Mouse (Mus musculus) small intestine, adult 2 months (tissue): ENCODE results near the gene Armc6. TPM values are rescaled to one million over a fixed set of nuclear protein-coding genes. Genes with fewer than 3 reads are reported as not detected.
A peak's percentile ranks its signal among the peaks of the same experiment; 100 is the strongest.
"Not testable (repeated sequence)": the region's sequence is repeated elsewhere in the genome, so short reads cannot be mapped to it uniquely, and the experiment has no call there.

Experiments
- H3K27ac ChIP-seq: fragments of 200-500 bp; 2 replicates; pipeline ENCODE4 v1.5.1; 2012; ENCODE audit warnings: low read depth, low read length, control low read depth, inconsistent platforms; ENCODE audit not compliant: insufficient read depth
- H3K27me3 ChIP-seq: fragments of 200-500 bp; 2 replicates; pipeline ENCODE4 v1.6.1; 2012; ENCODE audit warnings: mild to moderate bottlenecking, moderate library complexity, low read length, inconsistent platforms; ENCODE audit not compliant: control insufficient read depth, insufficient read depth
- H3K36me3 ChIP-seq: fragments of 200-500 bp; 2 replicates; pipeline ENCODE4 v1.6.1; 2012; ENCODE audit warnings: mild to moderate bottlenecking, low read length, control low read depth, inconsistent platforms; ENCODE audit not compliant: control insufficient read depth, insufficient read depth
- H3K4me1 ChIP-seq: fragments of 200-500 bp; 2 replicates; pipeline ENCODE4 v1.6.1; 2012; ENCODE audit warnings: low read length, inconsistent platforms, mixed read lengths; ENCODE audit not compliant: control insufficient read depth, insufficient read depth, insufficient read length
- H3K4me3 ChIP-seq: fragments of 200-500 bp; 2 replicates; pipeline ENCODE4 v1.5.1; 2012; ENCODE audit warnings: low read depth, mild to moderate bottlenecking, control low read depth, inconsistent platforms, low read length, moderate library complexity
- CTCF ChIP-seq: fragments of 200-500 bp; IDR thresholded peaks from 2 replicates; pipeline ENCODE4 v1.5.1; 2012; ENCODE audit warnings: low read depth, mild to moderate bottlenecking, control low read depth, inconsistent platforms, low read length, moderate library complexity, mixed read lengths; ENCODE audit not compliant: insufficient replicate concordance, insufficient read length; ENCODE audit errors: extremely low read depth
- POLR2A ChIP-seq: fragments of 200-500 bp; IDR thresholded peaks from 2 replicates; pipeline ENCODE4 v1.6.1; 2012; ENCODE audit warnings: low read depth, mild to moderate bottlenecking, control low read depth, inconsistent platforms, low read length, moderate library complexity
- WGBS: fragments of 180-500 bp; shearing (Covaris S2); methylation state at CpG from one replicate; pipeline ENCODE4 v1.1.7; 2018; 5-methylcytosine and 5-hydroxymethylcytosine counted together
- polyA plus RNA-seq: library from polyadenylated mRNA; depleted of rRNA; stranded (reverse); fragments of >200 nt; gene quantifications from 2 replicates; pipeline ENCODE4 v1.2.3, GENCODE M21; 2012

Armc6 gene
- polyA plus RNA-seq, 1 experiment, result 17.9 TPM

- H3K4me3 ChIP-seq, result no peak overlapping the region
- no peak overlapping the region for H3K27ac ChIP-seq
- H3K27me3 ChIP-seq, result no peaks in the 10 kb centered on the region
- H3K4me1 ChIP-seq, result peaks cover 3% of the 10 kb centered on the region; the same call in 1 of the 2 replicates
- WGBS, result 66% methylated on average over 5 of the region's 5 CpGs
- no peaks in the 10 kb centered on the region for H3K36me3 ChIP-seq
- TF ChIP-seq CTCF (no peak), POLR2A (no peak)
Observed at GRCm38 (mm10) chr8:70219107-70219684, 15.1 kb downstream of the Armc6 start.

- H3K27me3 ChIP-seq, result no peaks in the 10 kb centered on the region
- no peak overlapping the region for H3K27ac ChIP-seq
- H3K4me1 ChIP-seq, result peaks cover 7% of the 10 kb centered on the region; the same call in 1 of the 2 replicates
- TF ChIP-seq CTCF, result no peak
- no peak for TF ChIP-seq POLR2A
- H3K36me3 ChIP-seq, result no peaks in the 10 kb centered on the region
- no peak overlapping the region for H3K4me3 ChIP-seq
Observed at GRCm38 (mm10) chr8:70217441-70217840, 16.8 kb downstream of the Armc6 start.

GRCm38 (mm10) chr8:70216566-70216965 is 17.7 kb downstream of the Armc6 start:
- Histone ChIP-seq H3K4me3 (no peak overlapping the region), H3K27ac (no peak overlapping the region), H3K4me1 (peaks cover 10% of the 10 kb centered on the region), H3K27me3 (no peaks in the 10 kb centered on the region), H3K36me3 (no peaks in the 10 kb centered on the region)
- 33% methylated on average over 1 of the region's 1 CpGs for WGBS
- TF ChIP-seq CTCF (no peak), POLR2A (no peak)

- peaks cover 10% of the 10 kb centered on the region for H3K4me1 ChIP-seq
- H3K36me3 ChIP-seq, H3K27ac ChIP-seq, H3K27me3 ChIP-seq, H3K4me3 ChIP-seq: not testable (repeated sequence)
- 80% methylated on average over 3 of the region's 3 CpGs for WGBS
Observed at GRCm38 (mm10) chr8:70216161-70216560, 18.1 kb downstream of the Armc6 start.

GRCm38 (mm10) chr8:70215092-70215491 is 19.2 kb downstream of the Armc6 start:
- Histone ChIP-seq H3K4me3 (no peak overlapping the region), H3K27ac (no peak overlapping the region), H3K4me1 (peaks cover 7% of the 10 kb centered on the region), H3K36me3 (no peaks in the 10 kb centered on the region), H3K27me3 (no peaks in the 10 kb centered on the region)
- TF ChIP-seq POLR2A (no peak), CTCF (no peak)
- WGBS, result 77% methylated on average over 5 of the region's 5 CpGs

- no peak overlapping the region for H3K4me3 ChIP-seq
- H3K36me3 ChIP-seq, result no peaks in the 10 kb centered on the region
- H3K27ac ChIP-seq, result no peak overlapping the region
- WGBS, result 72% methylated on average over 3 of the region's 3 CpGs
- H3K4me1 ChIP-seq, result peaks cover 7% of the 10 kb centered on the region
- TF ChIP-seq CTCF, result no peak
- no peak for TF ChIP-seq POLR2A
- no peaks in the 10 kb centered on the region for H3K27me3 ChIP-seq
Observed at GRCm38 (mm10) chr8:70214411-70214810, 19.9 kb downstream of the Armc6 start.

- Histone ChIP-seq H3K4me3 (peak within 1 kb of the TSS; percentile 84), H3K27ac (peak within 1 kb of the TSS; percentile 60), H3K36me3 (no peaks in the 10 kb centered on the region), H3K4me1 (peaks cover 11% of the 10 kb centered on the region), H3K27me3 (no peaks in the 10 kb centered on the region)
- TF ChIP-seq CTCF (peak; percentile 9; the same call in 1 of the 2 replicates), POLR2A (peak; percentile 80)
- under 1% methylated on average over 66 of the region's 66 CpGs for WGBS
Observed at GRCm38 (mm10) chr8:70212112-70213055, 21.9 kb downstream of the Armc6 start, which contains the start of gene Slc25a42. Slc25a42 (minus strand) TSS chr8:70212305.
